Mouse (Mus musculus) kidney, adult 18-20 months (tissue): ENCODE data around the gene Rab3gap2.
A peak's percentile ranks its signal among the peaks of the same experiment; 100 is the strongest.
"Not testable (repeated sequence)": the region's sequence is repeated elsewhere in the genome, so short reads cannot be mapped to it uniquely, and the experiment has no call there.

ENCODE experiments used
- DNase-seq: peaks from one replicate; pipeline ENCODE4 v3.0.0; 2021

Rab3gap2 gene

GRCm38 (mm10) chr1:185283247-185283646 is 79.3 kb downstream of the Rab3gap2 start:
- DNase-seq: peak; percentile 14

GRCm38 (mm10) chr1:185284740-185285139 is 80.8 kb downstream of the Rab3gap2 start:
- DNase-seq: peak; percentile 56

- peak; percentile 60 for DNase-seq
These were observed 81.3 kb downstream of the Rab3gap2 start for GRCm38 (mm10) chr1:185285171-185285570.

- no peak for DNase-seq
These were observed 83.1 kb downstream of the Rab3gap2 start for GRCm38 (mm10) chr1:185287066-185287465.

GRCm38 (mm10) chr1:185289231-185289630 is 85.3 kb downstream of the Rab3gap2 start:
- no peak for DNase-seq

- no peak for DNase-seq
These were observed 87.4 kb downstream of the Rab3gap2 start for GRCm38 (mm10) chr1:185291336-185291735.

- no peak for DNase-seq
These were observed 88.9 kb downstream of the Rab3gap2 start for GRCm38 (mm10) chr1:185292646-185293360.

GRCm38 (mm10) chr1:185296850-185297249 is 92.9 kb downstream of the Rab3gap2 start:
- no peak for DNase-seq

GRCm38 (mm10) chr1:185298496-185298895 is 94.6 kb downstream of the Rab3gap2 start:
- DNase-seq: no peak

- no peak for DNase-seq
These were observed 98.9 kb downstream of the Rab3gap2 start for GRCm38 (mm10) chr1:185302816-185303215.

GRCm38 (mm10) chr1:185306836-185307235 is 102.9 kb downstream of the Rab3gap2 start:
- DNase-seq: no peak

- no peak for DNase-seq
These were observed 103.7 kb downstream of the Rab3gap2 start for GRCm38 (mm10) chr1:185307645-185308044.

- DNase-seq: no peak
These were observed 104.4 kb downstream of the Rab3gap2 start for GRCm38 (mm10) chr1:185308334-185308733.

- no peak for DNase-seq
These were observed 105.0 kb downstream of the Rab3gap2 start for GRCm38 (mm10) chr1:185308908-185309307.

- DNase-seq: no peak
These were observed 108.0 kb downstream of the Rab3gap2 start for GRCm38 (mm10) chr1:185311949-185312348.

- no peak for DNase-seq
These were observed 110.6 kb downstream of the Rab3gap2 start for GRCm38 (mm10) chr1:185314546-185314945.

- peak; percentile 29 for DNase-seq
These were observed 112.1 kb downstream of the Rab3gap2 start for GRCm38 (mm10) chr1:185315846-185316568.

- DNase-seq: not testable (repeated sequence)
These were observed 123.9 kb downstream of the Rab3gap2 start for GRCm38 (mm10) chr1:185327754-185328345.

- peak; percentile 94 for DNase-seq
These were observed 125.0 kb downstream of the Rab3gap2 start, which contains the start of gene Iars2 for GRCm38 (mm10) chr1:185328721-185329610. Iars2 (minus strand) TSS chr1:185329396.

- DNase-seq: no peak
These were observed 125.9 kb downstream of the Rab3gap2 start for GRCm38 (mm10) chr1:185329851-185330250.

GRCm38 (mm10) chr1:185331364-185331763 is 127.4 kb downstream of the Rab3gap2 start:
- DNase-seq: no peak

GRCm38 (mm10) chr1:185331983-185332430 is 128.1 kb downstream of the Rab3gap2 start, which contains the start of gene Bpnt1:
Bpnt1 (plus strand) TSS chr1:185332149.
- DNase-seq: peak; percentile 89
